Mouse (Mus musculus) thymus, postnatal 4 days (tissue): Measurements from ENCODE around the gene Pigs.
A peak's percentile ranks its signal among the peaks of the same experiment; 100 is the strongest.

Source experiments
- DNase-seq: peaks from one replicate; pipeline ENCODE4 v3.0.0; 2021

Pigs gene

DNA sequence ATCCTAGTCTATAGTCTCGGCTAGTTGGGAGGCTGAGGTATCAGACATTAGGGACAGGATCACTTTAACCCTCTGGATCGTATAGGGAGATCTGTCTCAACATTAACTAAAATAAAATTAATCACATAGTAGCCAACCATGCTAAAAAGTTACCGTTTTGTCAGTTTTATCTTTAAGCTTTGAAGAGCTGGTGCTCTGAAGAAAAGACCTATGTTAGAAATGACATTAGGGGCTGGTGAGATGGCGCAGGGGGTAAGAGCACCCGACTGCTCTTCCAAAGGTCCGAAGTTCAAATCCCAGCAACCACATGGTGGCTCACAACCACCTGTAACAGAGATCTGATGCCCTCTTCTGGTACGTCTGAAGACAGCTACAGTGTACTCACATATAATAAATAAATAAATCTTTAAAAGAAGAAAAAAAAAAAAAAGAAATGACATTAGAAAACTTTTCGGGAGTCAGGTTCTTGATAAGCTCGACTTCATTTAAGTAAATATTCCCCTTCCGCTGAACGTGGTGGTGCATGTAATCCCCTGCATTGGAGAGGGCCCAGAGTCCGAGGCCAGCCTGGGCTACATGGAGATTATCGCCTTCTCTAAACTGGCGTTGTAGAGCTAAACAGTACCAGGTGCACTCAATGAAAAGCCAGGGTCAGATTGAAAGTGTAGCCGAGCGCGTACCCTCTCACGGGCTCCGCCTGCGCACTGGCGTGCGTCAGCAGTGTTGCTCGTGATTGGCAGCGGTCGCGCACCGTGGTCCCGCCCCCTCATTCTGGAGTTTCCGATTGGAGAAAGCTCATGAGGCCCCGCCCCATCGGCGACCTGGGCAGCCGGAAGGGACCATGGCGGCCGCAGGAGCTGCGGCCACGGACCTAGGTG lies at the start of gene Pigs:
Gene Pigs, plus strand, starts transcription at position 782 of the 878 bp plus-strand sequence.
- DNase-seq = peak; percentile 97

GRCm38 (mm10) chr11:78278853-78279252 lies 49.4 kb upstream of the Pigs start:
- DNase-seq = no peak

DNA sequence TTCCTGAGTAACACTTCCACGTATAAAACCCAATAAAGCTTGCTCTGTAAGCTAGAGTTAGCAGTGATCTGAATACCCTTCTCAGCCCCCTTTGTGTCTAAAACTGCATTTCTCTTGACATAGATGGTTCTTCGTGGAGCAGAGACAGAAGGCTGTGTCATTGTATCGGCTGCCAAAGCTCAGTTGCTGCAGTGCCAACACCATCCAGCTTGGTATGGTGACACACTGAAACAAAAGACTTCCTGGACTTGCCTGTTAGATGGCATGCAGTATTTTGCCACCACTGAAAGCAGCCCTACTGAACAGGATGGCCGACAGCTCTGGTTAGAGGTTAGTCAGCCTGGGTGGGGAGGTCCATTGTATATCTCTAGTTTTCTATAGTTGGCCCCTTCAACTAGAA lies 48.6 kb upstream of the Pigs start:
- no peak for DNase-seq

DNA sequence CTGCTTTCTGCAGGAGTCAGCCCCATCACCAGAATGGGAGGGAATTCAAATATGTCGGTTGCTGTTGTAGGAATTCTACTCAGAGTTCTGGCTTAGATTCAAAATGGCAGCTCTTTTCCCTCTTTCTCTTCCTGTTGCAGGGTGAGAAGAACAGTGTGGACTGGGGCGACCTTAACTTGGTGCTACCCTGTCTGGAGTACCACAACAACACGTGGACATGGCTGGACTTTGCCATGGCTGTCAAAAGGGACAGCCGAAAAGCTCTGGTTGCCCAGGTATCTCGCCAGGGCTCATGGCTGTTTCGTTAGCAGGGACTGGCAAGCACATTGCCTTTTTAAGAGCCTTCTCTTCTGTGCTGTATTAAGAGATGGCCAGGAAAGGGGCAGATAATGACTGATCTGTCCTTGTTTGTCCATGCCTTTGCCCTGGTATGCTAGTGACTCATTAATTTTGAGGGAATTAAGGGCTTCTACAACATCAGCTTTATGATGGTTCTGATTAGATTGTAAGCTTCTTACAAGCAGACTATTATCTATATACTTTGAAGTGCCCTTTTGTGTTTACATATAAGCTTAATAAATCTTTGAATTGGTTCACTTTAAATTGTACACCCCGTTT lies 39.0 kb upstream of the Pigs start:
- DNase-seq = no peak

- no peak for DNase-seq
Observed at GRCm38 (mm10) chr11:78290654-78291053, 37.6 kb upstream of the Pigs start, which contains the start of gene BC030499. Gene BC030499, plus strand, starts transcription at chr11:78290841.

DNA sequence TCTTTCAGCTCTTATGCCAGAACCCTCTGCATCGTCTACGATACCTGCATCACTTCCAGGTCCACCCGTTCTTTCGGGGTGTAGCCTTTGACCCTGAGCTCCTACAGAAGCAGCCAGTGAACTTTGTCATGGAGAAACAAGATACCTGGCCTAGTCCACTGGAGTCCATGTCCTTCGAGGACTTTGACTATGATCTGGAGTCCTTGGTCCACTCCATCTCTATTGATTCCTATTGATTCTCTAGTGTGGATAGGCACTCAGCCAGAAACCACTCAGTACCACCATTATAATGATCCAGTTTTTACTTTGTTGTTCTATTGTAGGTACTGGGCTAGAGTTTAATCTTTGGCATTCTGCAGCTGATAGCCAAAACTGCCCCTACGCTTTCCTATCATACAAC lies 33.6 kb upstream of the Pigs start:
- no peak for DNase-seq

GRCm38 (mm10) chr11:78300917-78301316 lies 27.3 kb upstream of the Pigs start:
- no peak for DNase-seq

DNA sequence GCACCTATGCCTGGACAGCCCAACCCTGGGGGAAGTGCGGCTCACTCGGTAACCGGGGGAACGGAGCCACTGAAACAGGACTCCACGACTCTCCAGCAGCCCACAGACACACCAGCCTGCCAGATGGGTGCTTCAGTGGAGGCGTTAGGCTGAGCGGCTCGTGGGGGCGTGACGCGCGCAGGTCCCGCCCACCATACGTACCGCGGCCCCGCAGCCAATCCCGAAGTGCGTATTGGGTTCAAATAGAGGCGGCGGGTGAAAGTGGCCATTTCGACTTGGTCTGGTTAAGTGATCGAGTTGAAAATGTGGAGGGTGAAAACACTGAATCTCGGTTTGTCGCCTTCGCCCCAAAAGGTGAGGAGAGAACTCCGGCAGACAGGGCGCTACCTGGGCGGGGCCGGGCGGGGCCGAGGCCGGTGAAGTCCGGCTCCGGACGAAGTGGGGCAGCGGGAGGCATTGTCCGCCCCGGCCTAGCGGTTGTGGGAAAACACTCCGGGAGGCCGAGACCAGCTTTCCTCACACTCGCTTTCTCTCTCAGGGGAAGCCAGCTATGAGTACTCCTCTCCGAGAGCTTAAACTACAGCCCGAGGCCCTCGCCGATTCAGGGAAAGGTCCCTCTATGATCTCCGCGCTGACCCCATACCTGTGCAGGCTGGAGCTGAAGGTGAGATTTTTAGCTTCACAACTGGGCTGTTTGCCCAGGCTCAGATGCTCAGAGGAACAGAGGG lies 26.7 kb upstream of the Pigs start, which contains the start of gene Spag5:
Gene Spag5, plus strand, starts transcription at position 173 of the 728 bp plus-strand sequence.
- DNase-seq = peak; percentile 93

DNA sequence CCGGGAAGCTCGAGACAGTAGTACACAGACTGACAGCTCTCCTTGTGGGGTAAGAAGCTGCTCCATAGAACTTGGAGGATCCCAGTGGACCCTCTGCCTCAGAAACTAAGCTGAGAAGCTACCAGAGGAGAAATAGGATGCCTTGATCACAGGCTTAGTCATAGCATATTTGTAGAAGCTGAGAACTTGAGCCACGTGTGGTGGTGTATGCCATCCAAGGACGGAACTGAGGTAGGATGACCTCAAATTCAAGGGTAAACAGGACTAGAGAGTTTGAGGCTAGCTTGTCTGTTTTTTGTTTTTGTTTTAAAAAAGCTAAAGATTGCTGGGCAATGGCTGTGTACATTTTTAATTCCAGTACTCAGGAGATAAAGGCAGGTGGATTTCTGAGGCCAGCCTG lies 22.9 kb upstream of the Pigs start:
- DNase-seq = no peak

- DNase-seq = no peak
Observed at GRCm38 (mm10) chr11:78310861-78311511, 17.2 kb upstream of the Pigs start.

DNA sequence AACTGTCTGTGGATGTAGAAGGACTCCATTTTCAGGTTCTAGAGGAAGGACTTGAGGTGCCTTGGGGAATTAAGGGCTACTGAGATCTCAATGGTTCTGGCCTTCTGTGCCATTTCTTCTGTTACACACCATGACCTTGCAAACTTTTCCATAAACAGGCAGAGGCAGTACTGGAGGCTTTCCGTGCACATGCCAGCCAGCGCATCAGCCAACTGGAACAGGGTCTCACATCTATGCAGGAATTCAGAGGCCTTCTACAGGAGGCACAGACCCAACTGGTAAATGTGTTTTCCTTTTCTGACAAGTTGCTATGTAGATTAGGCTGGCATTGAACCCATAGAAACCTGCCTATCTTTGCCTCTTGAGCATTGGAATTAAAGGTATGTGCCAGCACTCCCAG lies 14.6 kb upstream of the Pigs start:
- no peak for DNase-seq

GRCm38 (mm10) chr11:78318411-78318810 lies 9.8 kb upstream of the Pigs start:
- no peak for DNase-seq

- DNase-seq = no peak
Observed at GRCm38 (mm10) chr11:78322076-78322831, 6.0 kb upstream of the Pigs start.

DNA sequence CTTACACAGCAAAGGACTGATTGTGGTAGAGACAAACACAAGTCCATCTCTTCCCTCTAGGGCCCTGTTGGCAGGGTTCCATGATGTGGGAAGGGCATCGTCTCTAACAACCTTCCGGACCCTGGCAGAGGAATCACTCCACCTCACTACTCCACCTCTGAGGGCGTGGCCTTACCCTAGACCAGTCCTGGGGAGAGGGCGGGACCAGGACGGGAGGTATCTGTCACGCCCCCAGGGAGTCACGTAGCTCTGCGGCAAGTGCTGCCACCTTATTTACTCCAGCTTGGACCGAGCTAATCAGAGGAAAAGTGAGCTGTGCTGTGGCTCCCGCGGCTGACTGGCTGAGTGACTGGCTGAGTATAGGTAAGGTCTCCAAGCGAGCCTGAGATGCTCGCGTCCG lies 5.4 kb upstream of the Pigs start, which contains the start of gene Aldoc:
Gene Aldoc, plus strand, starts transcription at position 109 of the 400 bp plus-strand sequence.
- DNase-seq = peak; percentile 75

- no peak for DNase-seq
Observed at GRCm38 (mm10) chr11:78324000-78324785, 4.0 kb upstream of the Pigs start.

DNA sequence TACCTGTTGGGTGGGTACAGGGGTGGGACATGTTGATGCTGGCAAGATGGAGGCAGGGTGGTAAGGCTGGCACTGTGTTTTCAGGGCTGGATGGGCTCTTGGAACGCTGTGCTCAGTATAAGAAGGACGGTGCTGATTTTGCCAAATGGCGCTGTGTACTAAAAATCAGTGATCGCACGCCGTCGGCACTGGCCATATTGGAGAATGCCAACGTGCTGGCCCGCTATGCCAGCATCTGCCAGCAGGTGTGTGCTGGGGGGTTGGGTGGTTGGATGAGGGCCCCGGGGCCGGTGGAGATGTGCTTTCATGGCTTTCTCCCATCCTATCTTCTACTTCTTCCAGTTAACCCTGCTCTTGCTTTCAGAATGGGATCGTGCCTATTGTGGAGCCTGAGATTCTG lies 3.2 kb upstream of the Pigs start:
- DNase-seq = peak; percentile 31

DNA sequence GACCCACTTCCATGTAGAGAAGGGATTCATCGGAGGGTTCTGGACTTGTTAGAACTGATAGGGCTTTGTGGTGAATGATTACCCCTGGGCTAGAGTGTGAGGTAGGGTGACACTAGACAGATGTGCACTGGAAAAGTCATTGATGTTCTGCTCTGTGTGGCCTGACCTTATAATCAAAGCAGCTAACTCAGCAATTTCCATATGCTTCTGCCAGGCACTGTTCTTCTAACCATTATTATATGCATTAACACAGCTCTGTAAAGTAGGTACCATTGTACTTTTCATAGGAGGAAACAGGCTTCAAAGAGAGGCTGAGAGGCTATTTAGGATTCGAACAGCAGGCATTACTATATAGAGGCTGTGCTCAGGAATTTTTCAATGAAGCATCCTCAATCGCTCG lies 1.0 kb upstream of the Pigs start:
- DNase-seq = no peak

GRCm38 (mm10) chr11:78328512-78329056 lies 369 bp downstream of the Pigs start:
- no peak for DNase-seq

DNA sequence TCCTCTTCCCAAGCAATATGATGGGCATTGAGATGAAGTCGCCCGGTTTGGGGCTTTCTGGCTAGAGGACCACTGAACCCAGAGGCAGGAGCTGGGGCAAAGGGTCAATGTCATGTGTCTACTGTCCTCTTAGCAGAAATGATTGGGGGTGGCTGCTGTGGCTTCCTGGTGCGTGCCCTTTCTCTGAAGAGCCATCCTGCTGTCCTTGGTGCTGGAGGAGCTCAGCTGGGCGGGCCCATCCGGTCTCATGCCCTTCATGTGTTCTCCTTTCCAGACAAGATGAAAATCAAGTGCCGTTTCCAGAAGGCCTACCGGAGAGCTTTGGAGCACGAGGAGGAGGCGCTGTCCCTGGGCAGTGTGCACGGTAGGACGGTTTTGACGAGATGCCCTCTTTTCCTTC lies 4.5 kb downstream of the Pigs start:
- DNase-seq = no peak

DNA sequence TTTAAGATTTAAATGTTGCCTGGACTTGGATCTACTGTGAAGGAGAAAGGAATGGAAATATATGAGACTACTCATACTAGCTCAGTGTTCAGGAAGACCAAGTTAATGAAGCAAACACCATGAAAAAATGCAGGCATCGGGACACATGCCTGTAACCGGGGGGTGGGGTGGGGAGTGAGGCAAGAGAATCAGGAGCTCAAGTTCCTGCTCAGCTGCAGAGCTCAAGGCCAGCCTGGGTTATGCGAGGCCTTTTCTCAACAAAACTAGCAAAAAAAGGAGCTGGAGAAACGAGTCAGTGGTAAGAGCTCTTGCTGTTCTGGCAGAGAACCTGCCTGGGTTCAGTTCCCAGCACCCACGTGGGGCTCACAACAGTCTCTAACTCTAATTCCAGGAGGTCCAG lies 5.8 kb downstream of the Pigs start:
- no peak for DNase-seq

DNA sequence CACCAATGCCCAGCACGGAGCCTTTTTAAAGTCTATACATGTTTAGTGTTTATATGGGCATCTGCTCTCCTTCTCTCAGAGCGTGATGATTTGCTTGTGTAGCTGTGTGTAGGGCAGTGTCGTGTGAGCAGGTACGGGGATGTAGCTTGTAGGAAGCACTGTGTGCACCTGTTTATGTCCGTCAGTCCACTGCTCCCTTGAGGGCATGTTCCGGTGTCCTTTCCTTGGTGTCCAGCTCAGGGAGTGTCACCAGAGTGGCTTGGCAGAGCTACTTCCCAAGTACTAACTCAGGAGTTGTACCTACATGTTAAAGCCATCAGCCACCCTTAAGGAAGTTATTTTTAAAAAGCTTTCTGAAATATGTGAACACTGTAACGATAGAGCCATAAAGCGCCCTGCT lies 8.8 kb downstream of the Pigs start:
- no peak for DNase-seq
